ENCODE assay signal across 10 mouse cellular contexts in the genomic region with DNA sequence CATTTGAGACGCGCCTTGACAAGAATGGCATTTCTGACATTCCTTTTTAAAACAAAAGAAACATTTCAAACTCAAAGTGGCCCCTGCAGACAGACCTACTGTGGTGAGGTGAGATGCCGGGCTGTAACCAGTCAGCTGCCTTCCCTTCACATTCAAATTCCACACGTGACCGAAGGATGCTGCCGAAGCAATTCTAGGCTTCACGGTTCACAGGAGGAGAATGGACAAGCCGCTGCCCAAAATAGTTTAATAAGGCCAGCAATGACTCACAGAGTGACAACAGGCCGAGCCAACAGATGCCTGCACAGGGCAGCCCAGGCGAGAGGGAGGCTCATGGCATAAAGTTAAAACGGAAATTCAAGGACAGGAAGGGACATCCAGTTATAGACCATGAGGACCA. TPM values are rescaled to one million over a fixed set of nuclear protein-coding genes. Genes with fewer than 3 reads are reported as not detected.
DNase-seq lines count a peak whose midpoint lies in the region; ATAC-seq and TF ChIP-seq lines count a peak whose summit lies in the region.
"Had no signal": no experiment of that assay in that cellular context is flagged by ENCODE, and none has a peak within 500 bp of the region (broad histone marks: within the 10 kb centered on the region; RNA-seq: fewer than 3 reads in every experiment).

No protein-coding gene starts in this region.

- CTCF ChIA-PET in Patski (lab: Charles Lee), result interaction anchor here (1.0 kb wide), 1 partner anchor 99 kb away, joined by 3 read pairs; no protein-coding TSS in a partner anchor

- in situ Hi-C loops in Patski (cut with MboI; ENCODE audit: low pct_unique_long_range_greater_than_20kb), result no loop called here

- H3K36me3 ChIP-seq in liver, postnatal 0 days (replicated peaks; ENCODE audit: insufficient read depth, low read length), result no peaks in the 10 kb centered on the region

- no peaks in the 10 kb centered on the region for H3K9me3 ChIP-seq in liver, postnatal 0 days (ENCODE audit: low read length)

- WGBS in liver, postnatal 0 days (ENCODE audit: insufficient replicate concordance), result 79% methylated on average over 11 of the region's 11 CpGs

- ATAC-seq in Patski, result peak; percentile 93
- ATAC-seq in liver, postnatal 0 days, result no peak
- ATAC-seq: midbrain, embryonic 16.5 days had no signal

- no peak for TF ChIP-seq CTCF in Patski (IDR thresholded peaks at IDR 0.05)
- TF ChIP-seq CTCF in liver, postnatal 0 days (IDR thresholded peaks at IDR 0.05; ENCODE audit: low read depth), result no peak

- no peak for TF ChIP-seq EP300 in liver, postnatal 0 days (IDR thresholded peaks at IDR 0.05; ENCODE audit: low read depth)

- H3K4me2 ChIP-seq in liver, postnatal 0 days (ENCODE audit: low read depth, low read length), result no peak overlapping the region

- DNase-seq in 3134 (ENCODE audit: extremely low read depth, insufficient read length, low spot score), result peak; percentile 60
- peak; percentile 89 for DNase-seq in Patski (ENCODE audit: low read depth, low spot score)
- peak; percentile 47 for DNase-seq in embryo, embryonic 10.5 days (ENCODE audit: low spot score)
- DNase-seq in heart, postnatal 4 days, result peak; percentile 69
- DNase-seq in testis, postnatal 10 days (ENCODE audit: low spot score), result no peak
- DNase-seq in liver, postnatal 0 days, result no peak
- DNase-seq in spleen, postnatal 36 days (ENCODE audit: low spot score in 2 of 2), result no peak
- DNase-seq in left cerebral cortex, postnatal 10 days (ENCODE audit: extremely low spot score in 1 of 2, low spot score in 2 of 2), result no peak

- intact Hi-C loops in left cerebral cortex, postnatal 10 days (cut with DNase I), result loop anchor here (10.0 kb wide), 1 partner anchor 90 kb away; no protein-coding TSS in a partner anchor

- no peaks in the 10 kb centered on the region for H3K4me1 ChIP-seq in liver, postnatal 0 days (ENCODE audit: insufficient read depth)

- POLR2A ChIA-PET in Patski (lab: Charles Lee), result interaction anchor here (0.9 to 1.4 kb wide), 2 partner anchors 16 to 19 kb away, joined by 4 to 6 read pairs; no protein-coding TSS in a partner anchor

- H3K27ac ChIP-seq in liver, postnatal 0 days (ENCODE audit: low read depth), result no peak overlapping the region

- no peak overlapping the region for H3K4me3 ChIP-seq in liver, postnatal 0 days (ENCODE audit: low read depth, low read length)
- H3K4me3 ChIP-seq: erythroblast, embryonic 14.5 days had no signal

- H3K9ac ChIP-seq in liver, postnatal 0 days (replicated peaks), result no peak overlapping the region

- no peaks in the 10 kb centered on the region for H3K27me3 ChIP-seq in Patski
- no peaks in the 10 kb centered on the region for H3K27me3 ChIP-seq in liver, postnatal 0 days (ENCODE audit: insufficient read depth, low read length)

RNA-seq across cellular contexts. Expression of a gene that starts 51.3 kb away (rescaled TPM):
- 117 TPM for polyA plus RNA-seq in Patski (2021)
- 10 to 100 TPM; 39.2 to 44.0 TPM for total RNA-seq in heart, postnatal 4 days (2021)
- polyA plus RNA-seq in liver, postnatal 0 days (2015; fragmentation: Nextera tagmentation; extraction: Ambion mirVana), result 0.73 and 0.96 TPM in 2 replicates
- total RNA-seq in left cerebral cortex, postnatal 10 days (2021), result 10 to 100 TPM; 26.8 to 27.9 TPM
- polyA plus RNA-seq: erythroblast, embryonic 14.5 days had no signal

Comparison
In these comparisons a context has a peak if more than half of its experiments do, and no peak if none do; other contexts are left out.
1. DNase-seq: peak in 3134 (single experiment), Patski (single experiment), embryo, embryonic 10.5 days (single experiment) and heart, postnatal 4 days (single experiment); none in testis, postnatal 10 days (single experiment), liver, postnatal 0 days (single experiment), spleen, postnatal 36 days (0 of 2) and left cerebral cortex, postnatal 10 days (0 of 2).